Mouse (Mus musculus) CH12.LX (cell line): ENCODE results near the gene Dmtf1. TPM values are rescaled to one million over a fixed set of nuclear protein-coding genes. Genes with fewer than 3 reads are reported as not detected.

ENCODE experiments used
- DNase-seq: peaks from one replicate; pipeline ENCODE4 v3.0.0-alpha.2; 2013; ENCODE audit errors: extremely low read depth
- H3K27ac ChIP-seq: 2 replicates; pipeline ENCODE4 v1.5.1; 2012; ENCODE audit warnings: low read depth, mild to moderate bottlenecking, control low read depth, moderate library complexity; ENCODE audit not compliant: insufficient read depth
- H3K27me3 ChIP-seq: replicated peaks from 2 replicates; pipeline ENCODE3; 2012; ENCODE audit warnings: inconsistent platforms
- H3K36me3 ChIP-seq, 2 experiments: replicated peaks in 1 of 2; 2 replicates each; pipeline versions ENCODE3 to v1.6.1; 2012; ENCODE audit warnings: inconsistent platforms in 1 of 2, low read length in 1 of 2, mild to moderate bottlenecking in 1 of 2, mixed read lengths in 1 of 2, moderate library complexity in 1 of 2; ENCODE audit not compliant: control insufficient read depth in 1 of 2, insufficient read depth in 1 of 2
- H3K4me1 ChIP-seq, 2 experiments: 2 replicates each; pipeline ENCODE4 v1.6.1; 2012; ENCODE audit warnings: inconsistent platforms in 1 of 2, moderate library complexity in 1 of 2; ENCODE audit not compliant: insufficient read depth in 2 of 2, control insufficient read depth in 1 of 2
- H3K4me2 ChIP-seq: 2 replicates; pipeline ENCODE4 v1.6.1; 2012; ENCODE audit warnings: low read depth, mild to moderate bottlenecking, control low read depth; ENCODE audit not compliant: poor library complexity, insufficient read depth, severe bottlenecking
- H3K4me3 ChIP-seq, 3 experiments: fragments of 150-350 bp in 1 of 3; sonication (generic) in 1 of 3; replicated peaks in 1 of 3; 2 replicates each; pipeline versions ENCODE3 to v1.5.1; 2011 to 2012; ENCODE audit warnings: low read depth in 2 of 3, low read length in 2 of 3, mild to moderate bottlenecking in 2 of 3, moderate library complexity in 2 of 3, control low read depth in 1 of 3, improper control_type of control experiment in 1 of 3, inconsistent platforms in 1 of 3, mixed read lengths in 1 of 3; ENCODE audit not compliant: poor library complexity in 1 of 3
- H3K79me2 ChIP-seq: replicated peaks from 2 replicates; pipeline ENCODE4 v1.6.1; 2012; ENCODE audit warnings: mild to moderate bottlenecking, moderate library complexity; ENCODE audit not compliant: control insufficient read depth, poor library complexity, insufficient read depth, severe bottlenecking; ENCODE audit errors: extremely low read depth
- H3K9ac ChIP-seq: 2 replicates; pipeline ENCODE4 v1.6.1; 2012; ENCODE audit warnings: low read depth, mild to moderate bottlenecking, control low read depth, moderate library complexity; ENCODE audit not compliant: insufficient read depth
- H3K9me3 ChIP-seq: replicated peaks from 2 replicates; pipeline ENCODE3; 2012; ENCODE audit warnings: low read length, inconsistent platforms, mixed read lengths
- CHD2 ChIP-seq: IDR thresholded peaks from 2 replicates; pipeline ENCODE4 v1.6.1; 2011; ENCODE audit warnings: low read length, improper control_type of control experiment
- CTCF ChIP-seq, 2 experiments: IDR thresholded peaks in 1 of 2; conservative IDR thresholded peaks in 1 of 2; 2 replicates each; pipeline ENCODE4 v1.5.1; 2011 to 2012; ENCODE audit warnings: low read depth in 2 of 2, low read length in 2 of 2, improper control_type of control experiment in 1 of 2, inconsistent platforms in 1 of 2, mild to moderate bottlenecking in 1 of 2, moderate library complexity in 1 of 2
- E2F4 ChIP-seq: IDR thresholded peaks from 2 replicates; pipeline ENCODE4 v1.6.1; 2011; ENCODE audit warnings: low read depth, low read length, improper control_type of control experiment; ENCODE audit not compliant: insufficient replicate concordance
- ELF1 ChIP-seq: IDR thresholded peaks from 2 replicates; pipeline ENCODE4 v1.6.1; 2014; ENCODE audit warnings: low read depth, mild to moderate bottlenecking, inconsistent platforms, low read length, improper control_type of control experiment
- EP300 ChIP-seq: IDR thresholded peaks from 2 replicates; pipeline ENCODE4 v1.6.1; 2011; ENCODE audit warnings: low read length, improper control_type of control experiment
- ETS1 ChIP-seq: conservative IDR thresholded peaks from 2 replicates; pipeline ENCODE4 v1.6.1; 2012; ENCODE audit warnings: low read depth, mild to moderate bottlenecking, inconsistent platforms, low read length, improper control_type of control experiment, moderate library complexity
- GABPA ChIP-seq: IDR thresholded peaks from 2 replicates; pipeline ENCODE4 v1.6.1; 2012; ENCODE audit warnings: low read depth, low read length, improper control_type of control experiment, inconsistent platforms; ENCODE audit not compliant: insufficient replicate concordance
- HCFC1 ChIP-seq: IDR thresholded peaks from 2 replicates; pipeline ENCODE4 v1.6.1; 2012; ENCODE audit warnings: low read depth, mild to moderate bottlenecking, inconsistent platforms, low read length, improper control_type of control experiment
- IRF4 ChIP-seq: IDR thresholded peaks from 2 replicates; pipeline ENCODE4 v1.6.1; 2014; ENCODE audit warnings: low read depth, mild to moderate bottlenecking, inconsistent platforms, low read length, improper control_type of control experiment
- JUND ChIP-seq: conservative IDR thresholded peaks from 2 replicates; pipeline ENCODE4 v1.6.1; 2011; ENCODE audit warnings: low read depth, low read length, improper control_type of control experiment
- MAFK ChIP-seq: IDR thresholded peaks from 2 replicates; pipeline ENCODE4 v1.6.1; 2011; ENCODE audit warnings: low read length, improper control_type of control experiment; ENCODE audit not compliant: insufficient replicate concordance
- MAX ChIP-seq: IDR thresholded peaks from 2 replicates; pipeline ENCODE4 v1.6.1; 2011; ENCODE audit warnings: low read length, improper control_type of control experiment
- MEF2A ChIP-seq: IDR thresholded peaks from 2 replicates; pipeline ENCODE4 v1.6.1; 2014; ENCODE audit warnings: low read depth, mild to moderate bottlenecking, inconsistent platforms, low read length, improper control_type of control experiment, borderline replicate concordance
- NELFE ChIP-seq: IDR thresholded peaks from 2 replicates; pipeline ENCODE4 v1.6.1; 2011; ENCODE audit warnings: low read depth, low read length, improper control_type of control experiment
- POLR2A ChIP-seq: IDR thresholded peaks from 2 replicates; pipeline ENCODE4 v1.6.1; 2011; ENCODE audit warnings: low read depth, mild to moderate bottlenecking, improper control_type of control experiment, low read length
- POLR2AphosphoS2 ChIP-seq: IDR thresholded peaks from 2 replicates; pipeline ENCODE4 v1.6.1; 2011; ENCODE audit warnings: low read depth, low read length, improper control_type of control experiment
- SIN3A ChIP-seq: IDR thresholded peaks from 2 replicates; pipeline ENCODE4 v1.6.1; 2012; ENCODE audit warnings: low read length, improper control_type of control experiment, inconsistent platforms
- TBP ChIP-seq: conservative IDR thresholded peaks from 2 replicates; pipeline ENCODE4 v1.6.1; 2011; ENCODE audit warnings: low read depth, low read length, improper control_type of control experiment
- TCF12 ChIP-seq: IDR thresholded peaks from 2 replicates; pipeline ENCODE4 v1.6.1; 2014; ENCODE audit warnings: low read depth, mild to moderate bottlenecking, inconsistent platforms, low read length, improper control_type of control experiment
- UBTF ChIP-seq: IDR thresholded peaks from 2 replicates; pipeline ENCODE4 v1.6.1; 2012; ENCODE audit warnings: low read depth, mild to moderate bottlenecking, inconsistent platforms, low read length, improper control_type of control experiment, moderate library complexity
- ZC3H11A ChIP-seq: IDR thresholded peaks from 2 replicates; pipeline ENCODE4 v1.6.1; 2012; ENCODE audit warnings: low read depth, mild to moderate bottlenecking, inconsistent platforms, low read length, improper control_type of control experiment
- ZKSCAN1 ChIP-seq: IDR thresholded peaks from 2 replicates; pipeline ENCODE4 v1.6.1; 2012; ENCODE audit warnings: low read depth, inconsistent platforms, low read length, improper control_type of control experiment, borderline replicate concordance
- dilution Hi-C: fragments of 300-500 bp; cut with MboI; formaldehyde crosslinking; loops from 2 replicates; pipeline ENCODE4 v1.14.3; 2020; ENCODE audit warnings: low sequenced_read_pairs; ENCODE audit not compliant: extremely low pct_unique_long_range_greater_than_20kb, extremely low pct_ligation_motif_present
- in situ Hi-C: fragments of 300-500 bp; cut with MboI; formaldehyde crosslinking; loops from 3 replicates; pipeline ENCODE4 v1.14.3; 2019; ENCODE audit warnings: low sequenced_read_pairs, low pct_ligation_motif_present, low pct_unique_long_range_greater_than_20kb, mixed read lengths
- polyA plus RNA-seq: library from polyadenylated mRNA; unstranded; fragments of >175 nt; gene quantifications from 2 replicates; pipeline ENCODE4 v1.2.1, GENCODE M21; 2012; ENCODE audit warnings: low read depth; ENCODE audit not compliant: insufficient read length
- total RNA-seq, 2 experiments: library from RNA; depleted of rRNA; stranded (reverse); fragments of 300-350 nt in 1 of 2; fragments of >200 nt in 1 of 2; gene quantifications; 2 replicates each; pipeline ENCODE4 v1.2.3; 2012 to 2014

Dmtf1 gene
- total and polyA plus RNA-seq, 3 experiments: 18.1 to 36.8 (median 30.6) TPM

GRCm38 (mm10) chr5:9186467-9186866, 24.9 kb upstream of the Dmtf1 start:
- Histone ChIP-seq H3K4me3 (no peak overlapping the region), H3K27ac (no peak overlapping the region), H3K4me1 (peaks cover 0 to 10% of the 10 kb centered on the region in 2 experiments; a peak in 1 of 4 replicates), H3K27me3 (no peaks in the 10 kb centered on the region), H3K36me3 (no peaks in the 10 kb centered on the region), H3K9ac (no peak overlapping the region), H3K4me2 (no peak overlapping the region), H3K9me3 (no peaks in the 10 kb centered on the region), H3K79me2 (no peaks in the 10 kb centered on the region)
- in situ Hi-C loops (no loop called here), dilution Hi-C loops (no loop called here)
- DNase-seq: no peak
- no peak for TF ChIP-seq HCFC1
- TF ChIP-seq TBP: no peak
- no peak for TF ChIP-seq EP300
- no peak for TF ChIP-seq TCF12
- TF ChIP-seq UBTF: no peak
- no peak for TF ChIP-seq CHD2
- no peak for TF ChIP-seq MAX
- no peak for TF ChIP-seq NELFE
- TF ChIP-seq POLR2A: no peak
- TF ChIP-seq E2F4: no peak
- no peak for TF ChIP-seq JUND
- no peak for TF ChIP-seq CTCF (conservative IDR thresholded peaks at IDR 0.05 in 1 of 2, IDR thresholded peaks at IDR 0.05 in 1 of 2; ENCODE audit: low read depth in 2 of 2, low read length in 2 of 2)
- TF ChIP-seq MEF2A: no peak
- no peak for TF ChIP-seq MAFK
- TF ChIP-seq SIN3A: no peak
- no peak for TF ChIP-seq GABPA
- no peak for TF ChIP-seq ZKSCAN1
- no peak for TF ChIP-seq POLR2AphosphoS2

GRCm38 (mm10) chr5:9173295-9173694, 11.7 kb upstream of the Dmtf1 start:
- no peaks in the 10 kb centered on the region for H3K9me3 ChIP-seq
- no peak overlapping the region for H3K9ac ChIP-seq
- no peak overlapping the region for H3K4me2 ChIP-seq
- no peaks in the 10 kb centered on the region for H3K79me2 ChIP-seq
- peaks cover 0 to 16% of the 10 kb centered on the region in 2 experiments; a peak in 2 of 4 replicates for H3K4me1 ChIP-seq
- no peak overlapping the region for H3K27ac ChIP-seq
- H3K27me3 ChIP-seq: no peaks in the 10 kb centered on the region
- DNase-seq: peak; percentile 76
- in situ Hi-C loops: no loop called here
- no peak overlapping the region for H3K4me3 ChIP-seq
- peak; percentile 50; the same call in 1 of the 2 replicates for TF ChIP-seq JUND
- TF ChIP-seq MAFK: peak; percentile 88
- no peak for TF ChIP-seq ZKSCAN1
- peak; percentile 79; the same call in 1 of the 2 replicates for TF ChIP-seq MEF2A
- no peak for TF ChIP-seq E2F4
- TF ChIP-seq CHD2: no peak
- TF ChIP-seq ZC3H11A: no peak
- TF ChIP-seq ELF1: no peak
- peak; percentile 82 for TF ChIP-seq EP300
- TF ChIP-seq IRF4: peak; percentile 85
- no peak for TF ChIP-seq HCFC1
- no peak for TF ChIP-seq POLR2AphosphoS2
- peak; percentile 72 for TF ChIP-seq ETS1
- TF ChIP-seq, all 38 proteins: peak for 6
- no peaks in the 10 kb centered on the region for H3K36me3 ChIP-seq
- dilution Hi-C loops: no loop called here
